Mouse (Mus musculus) liver, embryonic 14.5 days (tissue): ENCODE data around the gene Fst.

Source experiments
- CTCF ChIP-seq: IDR thresholded peaks from 2 replicates; pipeline ENCODE4 v1.5.1; 2016; ENCODE audit warnings: antibody characterized with exemption, low read depth, control low read depth
- EP300 ChIP-seq: IDR thresholded peaks from 2 replicates; pipeline ENCODE4 v1.6.1; 2016; ENCODE audit warnings: antibody characterized with exemption, low read depth

DNA sequence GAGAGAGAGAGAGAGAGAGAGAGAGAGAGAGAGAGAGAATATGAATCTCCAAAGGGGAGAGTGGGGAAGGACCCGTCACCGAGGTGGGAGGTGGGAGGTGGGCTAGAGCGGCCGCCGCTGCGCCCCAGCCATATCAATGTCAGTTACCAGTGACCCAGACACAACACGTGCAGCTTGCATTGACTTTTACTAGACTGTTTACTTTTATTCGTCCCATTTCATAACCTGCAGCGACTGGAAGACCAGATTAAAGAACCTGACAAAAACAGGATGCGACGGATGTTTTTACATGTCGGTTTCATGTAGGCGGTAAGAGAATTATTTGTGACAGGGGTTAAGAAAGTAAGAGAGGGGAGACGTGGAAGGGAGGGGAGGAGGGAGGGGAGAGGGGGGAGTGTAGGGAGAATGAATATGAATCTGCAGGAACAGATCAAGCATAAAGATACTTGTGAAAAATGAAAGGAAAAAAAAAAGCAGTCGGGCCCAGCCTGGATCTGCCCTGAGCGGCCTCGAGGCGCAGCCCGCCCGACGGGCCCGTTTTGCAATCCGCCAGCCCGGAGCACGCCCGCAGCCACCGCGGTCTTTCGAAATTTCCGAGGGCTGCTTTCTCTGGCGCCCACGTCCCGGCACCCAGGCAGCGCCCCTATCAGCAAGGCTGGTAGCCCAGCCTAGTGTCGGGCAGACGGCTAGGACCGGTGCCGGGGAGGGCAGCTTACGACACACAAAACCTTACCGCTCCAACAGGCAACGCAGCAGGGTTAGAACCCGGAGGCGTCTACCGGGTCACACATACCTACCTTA is 1.8 kb downstream of the Fst start:
- TF ChIP-seq CTCF (no peak), EP300 (no peak)
